Mouse (Mus musculus): ENCODE data around the gene Ghrhr.

GRCm38 (mm10) chr6:55345264-55345663 is 30.8 kb upstream of the Ghrhr start:
- TF ChIP-seq EP300 (IDR thresholded peaks at IDR 0.05; ENCODE audit: low read depth) (no peak), CTCF (IDR thresholded peaks at IDR 0.05; ENCODE audit: low read depth) (no peak)
